Mouse (Mus musculus) liver, postnatal 0 days (tissue): ENCODE data around the gene Kcnc4. TPM values are rescaled to one million over a fixed set of nuclear protein-coding genes. Genes with fewer than 3 reads are reported as not detected.

Experiments
- ATAC-seq: fragments of 200-750 bp; cut with Nextera tagmentation; 2 replicates; pipeline ENCODE4 v1.8.0; 2017; ENCODE audit warnings: mild to moderate bottlenecking, moderate library complexity
- DNase-seq: peaks from one replicate; pipeline ENCODE4 v3.0.0-alpha.2; 2016
- H3K27ac ChIP-seq: fragments of 300-500 bp; sonication (generic); 2 replicates; pipeline ENCODE4 v1.5.1; 2014; ENCODE audit warnings: antibody characterized with exemption, moderate library complexity, mild to moderate bottlenecking, low read depth
- H3K27me3 ChIP-seq: fragments of 300-500 bp; sonication (generic); 2 replicates; pipeline ENCODE4 v1.6.1; 2014; ENCODE audit warnings: low read length, control low read depth, mixed read lengths; ENCODE audit not compliant: insufficient read depth
- H3K36me3 ChIP-seq: fragments of 300-500 bp; sonication (generic); replicated peaks from 2 replicates; pipeline ENCODE4 v1.6.1; 2014; ENCODE audit warnings: mild to moderate bottlenecking, control low read depth, low read length, moderate library complexity, mixed read lengths; ENCODE audit not compliant: insufficient read depth
- H3K4me1 ChIP-seq: fragments of 300-500 bp; sonication (generic); 2 replicates; pipeline ENCODE4 v1.6.1; 2014; ENCODE audit warnings: antibody characterized with exemption, mild to moderate bottlenecking, control low read depth; ENCODE audit not compliant: insufficient read depth
- H3K4me2 ChIP-seq: fragments of 300-500 bp; sonication (generic); 2 replicates; pipeline ENCODE4 v1.6.1; 2014; ENCODE audit warnings: low read depth, mild to moderate bottlenecking, low read length, moderate library complexity, mixed read lengths
- H3K4me3 ChIP-seq: fragments of 300-500 bp; sonication (generic); 2 replicates; pipeline ENCODE4 v1.5.1; 2014; ENCODE audit warnings: low read depth, low read length
- H3K9ac ChIP-seq: fragments of 300-500 bp; sonication (generic); replicated peaks from 2 replicates; pipeline ENCODE4 v1.6.1; 2014; ENCODE audit warnings: mild to moderate bottlenecking, moderate library complexity
- H3K9me3 ChIP-seq: fragments of 300-500 bp; sonication (generic); 2 replicates; pipeline ENCODE4 v1.6.1; 2016; ENCODE audit warnings: mild to moderate bottlenecking, control low read depth, low read length, mixed read lengths
- CTCF ChIP-seq: sonication (generic); IDR thresholded peaks from 2 replicates; pipeline ENCODE4 v1.5.1; 2016; ENCODE audit warnings: antibody characterized with exemption, low read depth
- EP300 ChIP-seq: IDR thresholded peaks from 2 replicates; pipeline ENCODE4 v1.6.1; 2016; ENCODE audit warnings: antibody characterized with exemption, low read depth, mild to moderate bottlenecking
- WGBS: fragments of 180-500 bp; shearing (Covaris S2); extraction: QIAGEN DNeasy Blood & Tissue Kit; methylation state at CpG from one replicate; pipeline ENCODE4 v1.1.7; 2014; ENCODE audit not compliant: insufficient replicate concordance; 5-methylcytosine and 5-hydroxymethylcytosine counted together
- polyA plus RNA-seq: library from polyadenylated mRNA; unstranded; fragments of >200 nt; fragmentation: Nextera tagmentation; extraction: Ambion mirVana; gene quantifications from 2 replicates; pipeline ENCODE4 v1.2.1, GENCODE M21; 2015

Gene Kcnc4
- polyA plus RNA-seq, 1 experiment from 2014 or later: not detected

DNA sequence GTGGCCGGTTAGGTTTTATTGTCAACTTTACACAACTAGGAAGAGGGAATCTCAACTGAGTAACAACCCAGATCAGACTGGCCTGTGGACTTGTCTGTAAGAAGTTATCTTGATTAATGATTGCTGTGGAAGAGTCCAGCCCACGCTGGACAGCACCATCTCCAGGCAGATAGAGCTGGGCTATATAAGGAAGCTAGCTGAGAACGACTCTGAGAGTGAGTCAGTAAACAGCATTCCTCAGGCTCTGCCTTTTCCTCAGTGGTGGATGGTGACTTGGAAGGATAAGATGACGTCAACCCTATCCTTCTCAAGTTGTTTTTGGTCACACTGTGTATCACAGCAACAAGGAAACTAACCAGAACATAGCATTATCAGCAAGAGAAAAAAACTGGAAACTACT, 29.3 kb upstream of the Kcnc4 start:
- Histone ChIP-seq H3K4me2 (no peak overlapping the region), H3K9ac (no peak overlapping the region), H3K4me3 (no peak overlapping the region), H3K27me3 (peaks cover 3% of the 10 kb centered on the region; the same call in 1 of the 2 replicates), H3K4me1 (no peaks in the 10 kb centered on the region), H3K9me3 (no peaks in the 10 kb centered on the region), H3K27ac (no peak overlapping the region), H3K36me3 (no peaks in the 10 kb centered on the region)
- TF ChIP-seq CTCF: no peak
- no peak for TF ChIP-seq EP300
- ATAC-seq: no peak
- no peak for DNase-seq
- 31% methylated on average over 4 of the region's 4 CpGs for WGBS

DNA sequence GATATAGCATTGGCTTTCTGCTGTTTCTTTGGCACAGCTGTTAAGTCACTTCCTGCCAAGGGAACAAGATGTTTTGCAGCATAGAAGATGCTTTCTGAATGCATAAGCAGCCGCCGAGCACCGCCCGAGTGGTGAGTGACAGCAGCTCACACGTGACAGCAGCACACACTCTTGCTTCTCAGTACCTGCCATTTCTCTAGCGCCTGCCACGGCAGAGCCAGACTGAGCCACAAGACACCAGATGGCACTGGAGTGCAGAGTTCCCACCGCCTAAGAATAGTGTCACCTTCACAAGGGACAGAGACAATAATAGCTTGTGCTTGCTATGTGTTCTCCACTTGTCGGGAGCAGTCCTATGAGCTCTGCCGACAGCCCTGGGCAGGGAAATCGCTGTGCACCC, 23.9 kb upstream of the Kcnc4 start:
- H3K36me3 ChIP-seq: no peaks in the 10 kb centered on the region
- ATAC-seq (no peak), DNase-seq (no peak)
- no peaks in the 10 kb centered on the region for H3K9me3 ChIP-seq
- no peak overlapping the region for H3K9ac ChIP-seq
- H3K4me3 ChIP-seq: no peak overlapping the region
- no peaks in the 10 kb centered on the region for H3K4me1 ChIP-seq
- 35% methylated on average over 11 of the region's 11 CpGs for WGBS
- peaks cover 3% of the 10 kb centered on the region; the same call in 1 of the 2 replicates for H3K27me3 ChIP-seq
- no peak overlapping the region for H3K4me2 ChIP-seq
- no peak overlapping the region for H3K27ac ChIP-seq
- TF ChIP-seq EP300 (no peak), CTCF (no peak)

DNA sequence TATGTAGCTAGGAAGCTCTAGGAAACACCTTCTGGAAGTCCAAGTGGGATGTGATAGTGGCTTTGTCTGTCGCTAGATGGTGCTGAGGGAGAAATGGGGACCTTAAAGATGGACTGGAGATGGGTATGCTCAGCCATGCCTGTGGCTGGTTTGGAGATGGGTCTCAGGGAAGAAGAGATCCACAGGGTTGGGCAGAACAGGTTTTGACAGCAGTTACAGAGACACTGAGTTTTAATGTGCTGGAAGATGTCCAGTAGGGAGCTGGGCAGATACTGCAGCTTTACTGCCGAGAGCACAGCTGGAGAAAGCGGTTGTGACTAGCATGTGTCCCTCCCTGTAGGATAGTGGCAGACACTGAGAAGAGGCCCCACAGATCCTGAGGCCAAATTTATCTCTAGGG, 21.3 kb upstream of the Kcnc4 start:
- TF ChIP-seq EP300 (no peak), CTCF (no peak)
- Histone ChIP-seq H3K9me3 (no peaks in the 10 kb centered on the region), H3K36me3 (no peaks in the 10 kb centered on the region), H3K4me2 (no peak overlapping the region), H3K4me1 (no peaks in the 10 kb centered on the region), H3K27ac (no peak overlapping the region), H3K4me3 (no peak overlapping the region), H3K9ac (no peak overlapping the region), H3K27me3 (peaks cover 3% of the 10 kb centered on the region; the same call in 1 of the 2 replicates)
- ATAC-seq (no peak), DNase-seq (no peak)
- WGBS: 44% methylated on average over 3 of the region's 3 CpGs

DNA sequence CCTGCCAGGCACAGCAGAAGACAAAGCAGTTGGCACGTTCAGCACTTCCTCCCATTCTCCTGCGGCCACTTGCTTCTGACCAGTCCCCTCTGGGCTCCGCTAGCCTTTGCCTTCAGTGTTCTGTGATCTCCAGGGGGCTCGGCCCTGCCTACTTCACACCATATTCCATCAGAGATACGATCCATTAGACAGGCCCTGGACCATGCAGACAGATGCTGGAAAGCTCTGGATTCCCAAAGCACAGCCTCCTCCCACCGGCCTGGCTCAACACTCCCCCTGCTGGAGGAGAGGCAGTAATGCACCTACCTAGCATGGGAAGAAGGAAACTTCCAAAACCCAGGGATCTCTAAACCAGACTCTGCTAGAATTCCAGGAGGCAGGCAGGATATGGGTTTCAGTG, 12.8 kb upstream of the Kcnc4 start:
- no peaks in the 10 kb centered on the region; the same call in 1 of the 2 replicates for H3K27me3 ChIP-seq
- no peak for DNase-seq
- H3K9ac ChIP-seq: no peak overlapping the region
- H3K36me3 ChIP-seq: no peaks in the 10 kb centered on the region
- H3K9me3 ChIP-seq: no peaks in the 10 kb centered on the region
- no peak overlapping the region for H3K4me3 ChIP-seq
- TF ChIP-seq CTCF (peak; percentile 96), EP300 (no peak)
- H3K4me2 ChIP-seq: no peak overlapping the region
- no peak for ATAC-seq
- WGBS: 36% methylated on average over 6 of the region's 6 CpGs
- no peaks in the 10 kb centered on the region for H3K4me1 ChIP-seq
- H3K27ac ChIP-seq: no peak overlapping the region

DNA sequence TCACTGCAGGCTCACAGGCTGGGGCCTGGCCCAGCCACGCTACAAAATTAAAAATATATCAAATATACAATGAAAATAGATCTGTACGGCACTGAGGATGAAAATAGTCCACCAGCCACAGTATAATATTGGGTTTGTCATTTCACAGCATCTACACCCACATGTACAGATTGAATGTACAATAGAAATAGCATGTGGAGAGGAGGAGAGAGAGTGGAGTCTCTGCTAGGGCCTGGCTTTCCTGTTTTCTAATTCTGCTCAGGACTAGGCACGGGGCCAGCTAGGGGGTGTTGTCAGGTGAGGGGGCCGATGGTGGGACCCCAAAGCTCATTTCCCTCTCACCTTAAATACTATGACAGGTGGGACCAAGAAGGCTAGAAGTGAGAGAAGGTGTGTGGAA, 9.7 kb upstream of the Kcnc4 start:
- no peak overlapping the region for H3K4me3 ChIP-seq
- no peaks in the 10 kb centered on the region for H3K4me1 ChIP-seq
- WGBS: 69% methylated on average over 4 of the region's 4 CpGs
- DNase-seq (no peak), ATAC-seq (no peak)
- no peak overlapping the region for H3K9ac ChIP-seq
- TF ChIP-seq CTCF (no peak), EP300 (no peak)
- no peak overlapping the region for H3K4me2 ChIP-seq
- H3K36me3 ChIP-seq: no peaks in the 10 kb centered on the region
- no peak overlapping the region for H3K27ac ChIP-seq
- peaks cover 3% of the 10 kb centered on the region; the same call in 1 of the 2 replicates for H3K27me3 ChIP-seq
- no peaks in the 10 kb centered on the region for H3K9me3 ChIP-seq

DNA sequence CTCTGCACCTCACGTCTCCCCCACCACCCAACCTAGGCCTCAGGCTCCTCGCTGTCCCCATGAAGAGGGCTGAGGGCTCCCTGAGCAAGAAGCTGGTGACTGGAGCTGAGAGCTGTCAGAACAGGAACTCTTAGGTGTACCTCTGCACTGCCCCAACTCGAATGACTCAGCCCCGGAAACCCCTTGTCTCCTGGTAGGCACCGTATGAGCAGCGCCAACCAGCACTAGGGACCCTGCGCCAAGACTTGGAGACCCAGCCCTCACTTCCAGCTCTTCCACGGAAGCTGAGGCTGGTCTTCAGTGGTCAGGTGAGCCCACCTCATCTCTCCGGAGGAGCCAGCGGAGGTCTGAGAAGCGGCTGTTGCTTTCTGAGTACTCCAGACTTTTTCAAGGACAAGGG, 8.8 kb upstream of the Kcnc4 start:
- DNase-seq (no peak), ATAC-seq (no peak)
- Histone ChIP-seq H3K4me1 (no peaks in the 10 kb centered on the region), H3K4me3 (no peak overlapping the region), H3K9ac (no peak overlapping the region), H3K4me2 (no peak overlapping the region), H3K27me3 (peaks cover 6% of the 10 kb centered on the region; the same call in 1 of the 2 replicates), H3K9me3 (no peaks in the 10 kb centered on the region), H3K36me3 (no peaks in the 10 kb centered on the region), H3K27ac (no peak overlapping the region)
- 82% methylated on average over 11 of the region's 11 CpGs for WGBS
- no peak for TF ChIP-seq EP300
- no peak for TF ChIP-seq CTCF

DNA sequence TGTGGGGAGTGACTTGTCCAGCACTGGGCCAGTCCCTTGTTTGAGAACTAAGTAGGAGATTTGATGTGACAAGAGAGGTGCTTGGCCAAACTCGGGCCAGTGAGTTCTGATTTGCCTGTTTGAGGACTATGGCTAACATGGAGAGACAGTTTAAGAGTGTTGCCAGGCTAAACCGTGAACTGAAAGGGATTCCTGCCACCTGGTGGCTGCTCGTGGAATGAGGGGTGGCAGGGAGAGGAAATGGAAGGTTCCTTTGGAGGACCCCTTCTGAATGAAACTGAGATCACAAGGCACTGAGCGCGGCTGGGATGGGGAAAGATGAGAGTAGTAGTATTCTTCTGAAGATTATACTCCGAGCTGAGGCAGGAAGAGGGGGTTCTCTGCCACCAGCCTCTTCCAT, 7.2 kb upstream of the Kcnc4 start:
- no peak for ATAC-seq
- no peak overlapping the region for H3K4me3 ChIP-seq
- no peaks in the 10 kb centered on the region for H3K4me1 ChIP-seq
- no peak overlapping the region for H3K27ac ChIP-seq
- H3K36me3 ChIP-seq: no peaks in the 10 kb centered on the region
- H3K4me2 ChIP-seq: no peak overlapping the region
- peaks cover 20% of the 10 kb centered on the region for H3K27me3 ChIP-seq
- DNase-seq: peak; percentile 66
- TF ChIP-seq EP300 (no peak), CTCF (peak; percentile 82)
- H3K9me3 ChIP-seq: no peaks in the 10 kb centered on the region
- no peak overlapping the region for H3K9ac ChIP-seq
- WGBS: 5% methylated on average over 6 of the region's 6 CpGs
